Mouse (Mus musculus) small intestine, adult 10 weeks (tissue): Measurements from ENCODE around the gene Nup214. TPM values are rescaled to one million over a fixed set of nuclear protein-coding genes. Genes with fewer than 3 reads are reported as not detected.

ENCODE experiments used
- polyA plus RNA-seq: library from polyadenylated mRNA; stranded (reverse); fragments of 350-450 nt; fragmentation: Illumina TruSeq; extraction: RNeasy Lipid Tissue Mini Kit (QIAGEN cat#74804); gene quantifications from one replicate; pipeline ENCODE4 v1.2.3, GENCODE M21; 2014; ENCODE audit warnings: low replicate concordance

Nup214 gene
- 21.7 TPM for polyA plus RNA-seq

DNA sequence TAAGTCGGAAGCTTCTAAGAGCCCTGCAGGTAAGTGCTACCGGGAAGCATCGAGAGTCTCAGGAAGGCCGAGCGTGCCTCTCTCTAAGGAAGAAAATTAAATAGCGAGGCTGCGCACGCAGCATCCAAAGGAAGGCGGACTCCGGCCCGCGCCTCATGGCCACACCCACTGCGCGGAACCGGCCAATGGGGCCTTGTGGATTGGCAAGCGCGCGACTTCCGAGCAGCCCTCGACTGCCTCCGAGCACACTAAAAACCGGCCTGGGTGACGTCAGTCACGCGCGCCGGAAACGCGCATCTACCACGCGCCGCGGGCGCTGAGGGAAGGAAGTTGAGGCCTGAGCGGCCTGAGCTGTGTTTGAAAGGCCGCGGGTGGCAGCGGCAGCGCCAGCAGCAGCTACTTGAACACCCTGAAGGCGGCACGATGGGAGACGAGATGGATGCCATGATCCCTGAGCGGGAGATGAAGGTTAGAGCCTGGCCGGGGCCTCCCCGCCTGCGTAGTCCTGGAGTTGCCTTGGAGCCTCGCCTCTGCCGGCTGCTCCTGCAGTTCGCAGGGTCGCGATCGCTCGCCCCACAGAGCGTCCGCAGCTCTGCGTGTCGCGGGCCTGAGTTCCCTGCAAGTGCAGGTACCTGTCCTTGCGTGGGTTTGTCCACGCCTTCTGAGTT, at the start of gene Nup214:
TSS of gene Nup214 (plus strand) at position 296 of the 668 bp plus-strand sequence.

DNA sequence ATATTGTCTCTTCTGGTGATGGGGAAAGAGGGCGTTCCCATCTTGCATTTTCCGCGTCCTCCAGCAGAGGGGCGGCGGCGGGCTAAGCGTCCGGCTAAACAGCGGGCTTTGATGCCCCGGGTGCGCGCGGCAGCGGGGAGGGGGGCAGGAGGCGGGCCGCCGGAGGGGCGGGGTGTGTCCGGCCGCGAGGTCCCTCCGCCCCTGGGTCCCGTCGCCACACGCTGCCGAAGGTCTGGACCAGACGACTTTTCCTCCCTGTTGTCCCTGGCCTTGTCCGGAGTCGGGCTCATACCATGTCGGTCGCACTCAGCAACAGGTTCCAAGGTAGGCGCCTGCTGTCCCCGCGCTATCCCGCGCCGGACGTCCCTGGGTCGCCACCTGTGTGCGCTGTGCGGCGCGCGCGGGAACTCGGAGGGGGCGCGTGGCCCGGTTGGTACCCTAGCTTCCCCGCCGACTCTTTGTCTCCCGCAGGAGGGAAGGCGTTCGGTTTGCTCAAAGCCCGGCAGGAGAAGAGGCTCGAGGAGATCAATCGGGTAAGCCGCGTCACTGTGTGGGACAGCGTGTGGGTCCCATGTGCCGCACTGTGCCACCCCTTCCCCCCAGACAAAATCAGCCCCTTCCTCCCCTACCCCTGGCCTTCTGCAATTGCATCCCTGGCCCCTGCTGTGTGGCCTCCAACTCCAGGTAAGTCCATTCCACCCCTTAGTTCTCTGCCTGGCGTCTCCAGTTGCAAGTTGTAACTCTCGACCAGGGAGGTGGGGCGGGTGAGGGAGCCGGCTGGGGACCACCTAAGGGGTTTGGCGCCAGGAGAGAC, 24.0 kb upstream of the Nup214 start, which contains the start of gene Aif1l:
TSS of gene Aif1l (plus strand) at position 82 of the 814 bp plus-strand sequence.

DNA sequence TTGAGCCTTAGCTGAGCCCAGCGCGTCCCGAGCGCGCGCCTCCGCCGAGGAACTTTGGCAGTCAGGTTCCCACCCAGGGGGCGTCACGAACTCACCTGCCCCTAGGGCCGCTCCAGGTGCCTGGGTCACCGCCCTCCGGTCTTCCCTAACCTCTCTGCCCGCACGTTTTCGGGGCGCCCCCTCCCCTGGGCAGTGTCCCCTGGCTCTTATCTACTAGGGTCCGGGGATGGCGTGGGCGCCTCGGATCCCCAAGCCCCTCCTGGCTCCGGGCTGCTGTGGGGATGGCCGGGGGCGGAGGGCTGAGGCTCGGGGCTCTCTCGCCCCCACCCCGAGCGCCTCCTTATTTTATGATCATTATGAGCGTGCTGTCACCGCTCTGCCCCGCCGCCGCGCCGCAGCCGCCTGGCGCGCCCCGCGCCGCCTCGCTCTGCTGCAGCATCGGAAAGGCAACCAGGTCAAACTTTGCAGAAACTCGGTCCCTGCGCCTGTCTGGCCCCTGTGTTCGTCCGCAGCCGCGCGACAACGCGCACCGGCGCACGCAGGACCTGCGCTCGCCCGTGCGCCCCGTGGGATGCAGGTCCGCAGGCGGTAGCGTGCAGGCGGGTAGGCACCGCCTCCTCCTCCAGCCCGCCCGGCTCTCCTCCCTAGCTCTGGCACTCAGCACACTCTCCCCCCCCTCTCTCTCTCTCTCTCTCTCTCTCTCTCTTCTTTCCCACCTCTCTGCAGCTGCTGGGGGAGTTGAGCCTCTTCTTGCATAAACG, 110.1 kb downstream of the Nup214 start, which contains the start of gene Fam78a:
TSS of gene Fam78a (minus strand) at position 747 of the 761 bp plus-strand sequence.

DNA sequence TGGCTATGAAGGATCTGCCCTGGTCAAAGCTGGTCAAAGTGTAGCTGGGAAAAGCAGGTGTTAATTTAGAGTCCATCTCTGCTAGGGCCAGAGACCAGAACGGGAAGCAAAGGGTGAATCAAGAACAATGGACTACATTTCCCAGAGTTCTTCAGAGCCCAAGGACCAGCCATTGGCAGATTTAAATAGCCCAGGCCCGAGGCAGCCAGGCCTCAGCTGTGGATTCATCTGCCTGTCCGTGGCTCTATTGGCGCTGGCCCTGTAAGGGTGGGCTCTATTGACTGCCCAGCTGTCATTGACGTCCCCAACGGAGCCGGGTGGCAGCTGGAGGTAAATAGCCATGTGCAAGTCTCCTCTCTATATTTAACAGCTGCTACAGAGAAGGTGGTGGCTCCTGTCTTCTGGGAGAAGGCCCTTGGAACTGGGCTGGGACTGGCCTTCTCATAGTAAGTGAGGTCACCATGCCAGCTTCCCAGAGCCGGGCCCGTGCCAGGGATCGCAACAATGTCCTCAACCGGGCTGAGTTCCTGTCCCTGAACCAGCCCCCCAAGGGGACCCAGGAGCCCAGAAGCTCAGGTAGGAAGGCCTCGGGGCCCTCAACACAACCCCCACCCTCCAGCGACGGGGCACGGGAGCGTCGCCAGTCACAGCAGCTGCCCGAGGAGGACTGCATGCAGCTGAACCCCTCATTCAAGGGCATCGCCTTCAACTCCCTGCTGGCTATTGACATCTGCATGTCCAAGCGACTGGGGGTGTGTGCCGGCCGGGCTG, 121.3 kb downstream of the Nup214 start, which contains the start of gene Plpp7:
TSS of gene Plpp7 (plus strand) at position 178 of the 771 bp plus-strand sequence.

Other genes with a start within 250 kb of the Nup214 start
- gene Qrfp, start 163.9 kb upstream of the Nup214 start, polyA plus RNA-seq: 0.15 TPM
- not detected for gene Fibcd1, start 128.4 kb upstream of the Nup214 start, polyA plus RNA-seq
- gene Lamc3, start 87.1 kb upstream of the Nup214 start, polyA plus RNA-seq: 0.07 TPM
- gene Aif1l, start 24.3 kb upstream of the Nup214 start, polyA plus RNA-seq: 0.41 TPM
- 1.8 TPM for gene Fam78a, start 110.4 kb downstream of the Nup214 start, polyA plus RNA-seq
- not detected for gene Plpp7, start 121.1 kb downstream of the Nup214 start, polyA plus RNA-seq
- 7.7 TPM for gene Prrc2b, start 176.6 kb downstream of the Nup214 start, polyA plus RNA-seq